Mouse (Mus musculus) embryonic facial prominence, embryonic 13.5 days (tissue): ENCODE results near the gene Ptpre. TPM values are rescaled to one million over a fixed set of nuclear protein-coding genes. Genes with fewer than 3 reads are reported as not detected.

ENCODE experiments used
- ATAC-seq: fragments of 200-750 bp; cut with Nextera tagmentation; 2 replicates; pipeline ENCODE4 v1.8.0; 2017; ENCODE audit warnings: low read depth; ENCODE audit not compliant: insufficient number of reproducible peaks, insufficient read depth, low FRiP score, low TSS enrichment
- H3K27ac ChIP-seq: fragments of 300-500 bp; sonication (generic); 2 replicates; pipeline ENCODE4 v1.5.1; 2015; ENCODE audit warnings: moderate library complexity, mild to moderate bottlenecking, inconsistent platforms
- H3K27me3 ChIP-seq: fragments of 300-500 bp; sonication (generic); 2 replicates; pipeline ENCODE4 v1.6.1; 2015; ENCODE audit warnings: mild to moderate bottlenecking, inconsistent platforms
- H3K36me3 ChIP-seq: fragments of 300-500 bp; sonication (generic); 2 replicates; pipeline ENCODE4 v1.6.1; 2015; ENCODE audit warnings: mild to moderate bottlenecking, inconsistent platforms
- H3K4me1 ChIP-seq: fragments of 300-500 bp; sonication (generic); 2 replicates; pipeline ENCODE4 v1.6.1; 2015; ENCODE audit warnings: inconsistent platforms
- H3K4me2 ChIP-seq: fragments of 300-500 bp; sonication (generic); 2 replicates; pipeline ENCODE4 v1.6.1; 2015; ENCODE audit warnings: moderate library complexity, mild to moderate bottlenecking, inconsistent platforms
- H3K4me3 ChIP-seq: fragments of 300-500 bp; sonication (generic); 2 replicates; pipeline ENCODE4 v1.5.1; 2015; ENCODE audit warnings: mild to moderate bottlenecking, inconsistent platforms
- H3K9ac ChIP-seq: fragments of 300-500 bp; sonication (generic); 2 replicates; pipeline ENCODE4 v1.6.1; 2015; ENCODE audit warnings: mild to moderate bottlenecking, inconsistent platforms
- H3K9me3 ChIP-seq: fragments of 300-500 bp; sonication (generic); 2 replicates; pipeline ENCODE4 v1.6.1; 2016; ENCODE audit warnings: inconsistent platforms
- WGBS: fragments of 180-500 bp; shearing (Covaris S2); methylation state at CpG from one replicate; pipeline ENCODE4 v1.1.7; 2015; ENCODE audit warnings: mixed read lengths; 5-methylcytosine and 5-hydroxymethylcytosine counted together
- polyA plus RNA-seq: library from polyadenylated mRNA; unstranded; fragments of >200 nt; fragmentation: Nextera tagmentation; extraction: Ambion mirVana; gene quantifications from 2 replicates; pipeline ENCODE4 v1.2.1, GENCODE M21; 2015

The Ptpre gene
- polyA plus RNA-seq, 1 experiment from 2014 or later = 5.3 TPM

GRCm38 (mm10) chr7:135631776-135632552 lies 94.7 kb downstream of the Ptpre start:
- no peak for ATAC-seq
- Histone ChIP-seq H3K4me1 (no peaks in the 10 kb centered on the region), H3K27ac (no peak overlapping the region), H3K9ac (no peak overlapping the region; the same call in 1 of the 2 replicates), H3K4me2 (no peak overlapping the region), H3K36me3 (no peaks in the 10 kb centered on the region), H3K9me3 (no peaks in the 10 kb centered on the region), H3K4me3 (no peak overlapping the region), H3K27me3 (peaks cover 4% of the 10 kb centered on the region; the same call in 1 of the 2 replicates)
- WGBS = 52% methylated on average over 8 of the region's 8 CpGs

DNA sequence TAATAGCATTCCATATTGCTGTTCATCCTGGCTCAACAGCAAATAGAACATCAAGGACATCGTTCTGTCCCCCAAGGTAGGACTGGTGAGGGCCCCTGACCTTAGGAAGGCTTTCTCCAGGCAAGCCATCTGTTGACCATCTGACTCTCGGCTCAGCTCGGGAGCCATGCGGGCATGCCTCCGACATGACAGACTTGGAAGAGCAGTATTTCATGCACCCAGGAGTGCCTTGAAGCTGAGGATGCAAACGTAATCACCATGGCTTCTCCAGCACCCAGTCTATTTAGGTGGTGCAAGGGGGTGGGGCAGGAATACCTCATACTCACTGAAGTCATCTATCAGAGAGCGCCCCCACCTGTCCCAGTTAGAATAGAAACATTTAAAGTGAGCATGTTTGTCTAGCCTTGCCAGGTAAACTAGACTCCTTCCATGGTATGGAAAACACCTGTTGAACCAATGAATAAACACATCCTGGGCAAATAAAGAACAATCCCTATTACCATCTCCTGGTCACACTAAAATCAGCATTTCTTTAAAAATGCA lies 95.5 kb downstream of the Ptpre start:
- ATAC-seq = no peak
- H3K36me3 ChIP-seq = no peaks in the 10 kb centered on the region
- WGBS = 69% methylated on average over 7 of the region's 7 CpGs
- H3K4me1 ChIP-seq = no peaks in the 10 kb centered on the region
- no peak overlapping the region for H3K4me2 ChIP-seq
- H3K4me3 ChIP-seq = no peak overlapping the region
- H3K9me3 ChIP-seq = no peaks in the 10 kb centered on the region
- H3K27me3 ChIP-seq = peaks cover 4% of the 10 kb centered on the region; the same call in 1 of the 2 replicates
- H3K27ac ChIP-seq = no peak overlapping the region
- H3K9ac ChIP-seq = no peak overlapping the region

DNA sequence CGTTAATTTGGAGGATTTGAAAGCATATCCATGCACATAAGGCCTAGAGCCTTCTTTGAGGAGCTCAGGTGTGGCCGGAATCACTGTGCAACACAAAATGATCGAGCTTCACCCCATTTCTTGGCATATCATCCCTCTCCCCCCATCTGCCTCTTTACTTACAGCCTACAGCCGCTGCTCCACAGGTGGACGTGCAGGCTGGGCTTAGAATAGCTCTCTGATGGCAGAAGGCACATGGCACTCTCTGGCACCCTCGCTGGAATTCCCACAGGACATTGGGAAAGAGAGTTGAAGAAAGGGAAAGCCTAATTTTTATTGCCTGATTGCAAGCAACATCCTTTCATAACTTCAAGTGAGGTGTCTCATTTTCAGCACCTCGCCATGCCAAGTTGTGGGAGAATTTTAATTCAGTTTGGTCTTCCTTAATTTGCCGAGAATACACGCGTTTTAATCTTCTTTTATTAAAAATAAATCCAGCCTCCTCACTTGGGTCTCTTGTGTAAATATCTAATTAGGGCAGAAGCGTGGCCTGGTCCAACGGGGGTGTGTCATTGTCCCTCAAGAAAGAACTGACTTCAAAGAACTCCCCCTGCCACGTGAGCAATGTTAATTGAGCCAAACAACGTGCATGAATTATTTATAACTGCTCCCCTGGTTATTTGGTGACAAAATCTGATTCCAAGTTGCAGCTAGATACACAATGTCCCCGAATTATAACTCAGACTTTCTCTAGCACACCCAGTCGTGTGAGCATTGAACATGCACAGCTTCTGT lies 97.8 kb downstream of the Ptpre start:
- peaks cover 4% of the 10 kb centered on the region; the same call in 1 of the 2 replicates for H3K27me3 ChIP-seq
- no peak overlapping the region for H3K4me3 ChIP-seq
- H3K4me2 ChIP-seq = no peak overlapping the region
- H3K9ac ChIP-seq = no peak overlapping the region
- H3K4me1 ChIP-seq = no peaks in the 10 kb centered on the region
- no peak overlapping the region for H3K27ac ChIP-seq
- H3K9me3 ChIP-seq = no peaks in the 10 kb centered on the region
- no peak for ATAC-seq
- H3K36me3 ChIP-seq = no peaks in the 10 kb centered on the region
- WGBS = 74% methylated on average over 16 of the region's 16 CpGs

DNA sequence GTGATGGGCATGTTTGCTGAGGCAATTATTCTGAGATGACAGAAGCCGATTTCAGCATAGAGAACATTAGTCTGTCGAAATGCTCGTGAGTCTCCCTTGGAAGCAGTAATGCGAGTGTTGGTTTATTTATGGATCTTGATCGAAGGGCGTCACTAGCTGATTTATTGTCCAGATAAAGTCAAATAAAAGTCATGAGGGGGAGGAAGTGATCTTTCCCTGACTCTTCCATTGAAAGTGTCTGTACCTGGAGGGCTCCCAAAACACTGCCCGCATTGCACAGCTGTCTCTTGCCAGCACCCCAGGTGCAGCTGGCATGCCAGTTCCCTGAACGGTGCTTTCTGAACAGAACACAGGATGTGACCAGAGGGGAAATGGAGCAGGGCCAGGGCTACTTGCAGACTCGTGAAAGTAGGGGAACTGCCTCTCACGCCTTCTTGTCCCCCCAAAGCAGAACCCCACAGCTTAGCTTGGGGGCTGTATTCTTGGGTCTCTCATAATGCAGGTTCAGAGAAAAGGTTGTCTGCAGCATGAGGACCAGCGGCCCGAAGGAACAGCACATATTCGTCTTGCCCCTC lies 100.2 kb downstream of the Ptpre start:
- H3K4me3 ChIP-seq = no peak overlapping the region
- no peaks in the 10 kb centered on the region for H3K36me3 ChIP-seq
- H3K27ac ChIP-seq = no peak overlapping the region
- no peaks in the 10 kb centered on the region for H3K4me1 ChIP-seq
- no peak overlapping the region for H3K4me2 ChIP-seq
- no peak overlapping the region for H3K9ac ChIP-seq
- no peaks in the 10 kb centered on the region; the same call in 1 of the 2 replicates for H3K27me3 ChIP-seq
- H3K9me3 ChIP-seq = no peaks in the 10 kb centered on the region
- no peak for ATAC-seq
- 72% methylated on average over 13 of the region's 13 CpGs for WGBS

- Histone ChIP-seq H3K36me3 (no peaks in the 10 kb centered on the region), H3K27me3 (no peaks in the 10 kb centered on the region), H3K4me3 (no peak overlapping the region), H3K4me2 (no peak overlapping the region), H3K4me1 (no peaks in the 10 kb centered on the region), H3K9me3 (no peaks in the 10 kb centered on the region), H3K9ac (no peak overlapping the region), H3K27ac (no peak overlapping the region)
- WGBS = 26% methylated on average over 2 of the region's 2 CpGs
- ATAC-seq = no peak
Measured at GRCm38 (mm10) chr7:135639361-135639760, 102.1 kb downstream of the Ptpre start.

GRCm38 (mm10) chr7:135641698-135642507 lies 104.6 kb downstream of the Ptpre start:
- ATAC-seq = no peak
- no peaks in the 10 kb centered on the region for H3K27me3 ChIP-seq
- H3K36me3 ChIP-seq = no peaks in the 10 kb centered on the region
- H3K9me3 ChIP-seq = no peaks in the 10 kb centered on the region
- H3K9ac ChIP-seq = no peak overlapping the region
- no peaks in the 10 kb centered on the region for H3K4me1 ChIP-seq
- no peak overlapping the region for H3K4me2 ChIP-seq
- H3K4me3 ChIP-seq = no peak overlapping the region
- 63% methylated on average over 14 of the region's 14 CpGs for WGBS
- no peak overlapping the region for H3K27ac ChIP-seq

GRCm38 (mm10) chr7:135644452-135644851 lies 107.2 kb downstream of the Ptpre start:
- no peak overlapping the region for H3K9ac ChIP-seq
- no peaks in the 10 kb centered on the region for H3K4me1 ChIP-seq
- H3K9me3 ChIP-seq = no peaks in the 10 kb centered on the region
- H3K27me3 ChIP-seq = no peaks in the 10 kb centered on the region
- ATAC-seq = no peak
- no peak overlapping the region for H3K27ac ChIP-seq
- no peaks in the 10 kb centered on the region for H3K36me3 ChIP-seq
- H3K4me2 ChIP-seq = no peak overlapping the region
- H3K4me3 ChIP-seq = no peak overlapping the region
- WGBS = 84% methylated on average over 1 of the region's 1 CpGs

- Histone ChIP-seq H3K9me3 (no peaks in the 10 kb centered on the region), H3K4me3 (no peak overlapping the region), H3K27me3 (no peaks in the 10 kb centered on the region), H3K36me3 (no peaks in the 10 kb centered on the region), H3K27ac (no peak overlapping the region), H3K9ac (no peak overlapping the region), H3K4me2 (no peak overlapping the region), H3K4me1 (no peaks in the 10 kb centered on the region)
- WGBS = 78% methylated on average over 6 of the region's 6 CpGs
- no peak for ATAC-seq
Measured at GRCm38 (mm10) chr7:135646976-135647375, 109.7 kb downstream of the Ptpre start.

- ATAC-seq = no peak
- H3K36me3 ChIP-seq = no peaks in the 10 kb centered on the region
- H3K4me3 ChIP-seq = no peak overlapping the region
- WGBS = 83% methylated on average over 8 of the region's 8 CpGs
- H3K4me1 ChIP-seq = peaks cover 7% of the 10 kb centered on the region; the same call in 1 of the 2 replicates
- H3K9ac ChIP-seq = no peak overlapping the region
- H3K9me3 ChIP-seq = no peaks in the 10 kb centered on the region
- no peak overlapping the region for H3K4me2 ChIP-seq
- no peak overlapping the region for H3K27ac ChIP-seq
- no peaks in the 10 kb centered on the region for H3K27me3 ChIP-seq
Measured at GRCm38 (mm10) chr7:135648821-135649220, 111.5 kb downstream of the Ptpre start.

GRCm38 (mm10) chr7:135649306-135649705 lies 112.0 kb downstream of the Ptpre start:
- H3K9ac ChIP-seq = no peak overlapping the region
- no peak for ATAC-seq
- H3K36me3 ChIP-seq = no peaks in the 10 kb centered on the region
- H3K4me1 ChIP-seq = peaks cover 7% of the 10 kb centered on the region; the same call in 1 of the 2 replicates
- no peak overlapping the region for H3K4me3 ChIP-seq
- 94% methylated on average over 1 of the region's 1 CpGs for WGBS
- no peak overlapping the region for H3K27ac ChIP-seq
- no peaks in the 10 kb centered on the region for H3K27me3 ChIP-seq
- no peaks in the 10 kb centered on the region for H3K9me3 ChIP-seq
- H3K4me2 ChIP-seq = no peak overlapping the region

GRCm38 (mm10) chr7:135650061-135650460 lies 112.8 kb downstream of the Ptpre start:
- Histone ChIP-seq H3K9ac (no peak overlapping the region), H3K27ac (no peak overlapping the region), H3K9me3 (no peaks in the 10 kb centered on the region), H3K27me3 (no peaks in the 10 kb centered on the region), H3K4me1 (peaks cover 7% of the 10 kb centered on the region; the same call in 1 of the 2 replicates), H3K4me3 (no peak overlapping the region), H3K36me3 (no peaks in the 10 kb centered on the region), H3K4me2 (no peak overlapping the region)
- no peak for ATAC-seq
- 77% methylated on average over 5 of the region's 5 CpGs for WGBS
